Mouse (Mus musculus) CH12.LX (cell line): ENCODE measurements at regions not wholly inside any gene's neighbourhood (a gene's known extent, or its start where the extent isn't known, plus 50 kb on each side); places are given as distances from the start of the nearest gene placed in this dataset.
A peak's percentile ranks its signal among the peaks of the same experiment; 100 is the strongest.

Experiments
- DNase-seq: peaks from one replicate; pipeline ENCODE4 v3.0.0-alpha.2; 2013; ENCODE audit errors: extremely low read depth
- H3K27ac ChIP-seq: 2 replicates; pipeline ENCODE4 v1.5.1; 2012; ENCODE audit warnings: low read depth, mild to moderate bottlenecking, control low read depth, moderate library complexity; ENCODE audit not compliant: insufficient read depth
- H3K27me3 ChIP-seq: replicated peaks from 2 replicates; pipeline ENCODE3; 2012; ENCODE audit warnings: inconsistent platforms
- H3K36me3 ChIP-seq, 2 experiments: replicated peaks in 1 of 2; 2 replicates each; pipeline versions ENCODE3 to v1.6.1; 2012; ENCODE audit warnings: inconsistent platforms in 1 of 2, low read length in 1 of 2, mild to moderate bottlenecking in 1 of 2, mixed read lengths in 1 of 2, moderate library complexity in 1 of 2; ENCODE audit not compliant: control insufficient read depth in 1 of 2, insufficient read depth in 1 of 2
- H3K4me1 ChIP-seq, 2 experiments: 2 replicates each; pipeline ENCODE4 v1.6.1; 2012; ENCODE audit warnings: inconsistent platforms in 1 of 2, moderate library complexity in 1 of 2; ENCODE audit not compliant: insufficient read depth in 2 of 2, control insufficient read depth in 1 of 2
- H3K4me2 ChIP-seq: 2 replicates; pipeline ENCODE4 v1.6.1; 2012; ENCODE audit warnings: low read depth, mild to moderate bottlenecking, control low read depth; ENCODE audit not compliant: poor library complexity, insufficient read depth, severe bottlenecking
- H3K4me3 ChIP-seq, 3 experiments: fragments of 150-350 bp in 1 of 3; sonication (generic) in 1 of 3; replicated peaks in 1 of 3; 2 replicates each; pipeline versions ENCODE3 to v1.5.1; 2011 to 2012; ENCODE audit warnings: low read depth in 2 of 3, low read length in 2 of 3, mild to moderate bottlenecking in 2 of 3, moderate library complexity in 2 of 3, control low read depth in 1 of 3, improper control_type of control experiment in 1 of 3, inconsistent platforms in 1 of 3, mixed read lengths in 1 of 3; ENCODE audit not compliant: poor library complexity in 1 of 3
- H3K79me2 ChIP-seq: replicated peaks from 2 replicates; pipeline ENCODE4 v1.6.1; 2012; ENCODE audit warnings: mild to moderate bottlenecking, moderate library complexity; ENCODE audit not compliant: control insufficient read depth, poor library complexity, insufficient read depth, severe bottlenecking; ENCODE audit errors: extremely low read depth
- H3K9ac ChIP-seq: 2 replicates; pipeline ENCODE4 v1.6.1; 2012; ENCODE audit warnings: low read depth, mild to moderate bottlenecking, control low read depth, moderate library complexity; ENCODE audit not compliant: insufficient read depth
- H3K9me3 ChIP-seq: replicated peaks from 2 replicates; pipeline ENCODE3; 2012; ENCODE audit warnings: low read length, inconsistent platforms, mixed read lengths
- BHLHE40 ChIP-seq: IDR thresholded peaks from 2 replicates; pipeline ENCODE4 v1.6.1; 2011; ENCODE audit warnings: mild to moderate bottlenecking, low read depth, low read length, improper control_type of control experiment
- CHD2 ChIP-seq: IDR thresholded peaks from 2 replicates; pipeline ENCODE4 v1.6.1; 2011; ENCODE audit warnings: low read length, improper control_type of control experiment
- CTCF ChIP-seq, 2 experiments: IDR thresholded peaks in 1 of 2; conservative IDR thresholded peaks in 1 of 2; 2 replicates each; pipeline ENCODE4 v1.5.1; 2011 to 2012; ENCODE audit warnings: low read depth in 2 of 2, low read length in 2 of 2, improper control_type of control experiment in 1 of 2, inconsistent platforms in 1 of 2, mild to moderate bottlenecking in 1 of 2, moderate library complexity in 1 of 2
- E2F4 ChIP-seq: IDR thresholded peaks from 2 replicates; pipeline ENCODE4 v1.6.1; 2011; ENCODE audit warnings: low read depth, low read length, improper control_type of control experiment; ENCODE audit not compliant: insufficient replicate concordance
- ELF1 ChIP-seq: IDR thresholded peaks from 2 replicates; pipeline ENCODE4 v1.6.1; 2014; ENCODE audit warnings: low read depth, mild to moderate bottlenecking, inconsistent platforms, low read length, improper control_type of control experiment
- GABPA ChIP-seq: IDR thresholded peaks from 2 replicates; pipeline ENCODE4 v1.6.1; 2012; ENCODE audit warnings: low read depth, low read length, improper control_type of control experiment, inconsistent platforms; ENCODE audit not compliant: insufficient replicate concordance
- IRF4 ChIP-seq: IDR thresholded peaks from 2 replicates; pipeline ENCODE4 v1.6.1; 2014; ENCODE audit warnings: low read depth, mild to moderate bottlenecking, inconsistent platforms, low read length, improper control_type of control experiment
- JUN ChIP-seq: IDR thresholded peaks from 2 replicates; pipeline ENCODE4 v1.6.1; 2011; ENCODE audit warnings: low read depth, mild to moderate bottlenecking, low read length, improper control_type of control experiment, moderate library complexity; ENCODE audit not compliant: insufficient read depth
- JUND ChIP-seq: conservative IDR thresholded peaks from 2 replicates; pipeline ENCODE4 v1.6.1; 2011; ENCODE audit warnings: low read depth, low read length, improper control_type of control experiment
- MXI1 ChIP-seq: IDR thresholded peaks from 2 replicates; pipeline ENCODE4 v1.6.1; 2011; ENCODE audit warnings: mild to moderate bottlenecking, low read depth, low read length, improper control_type of control experiment
- MYC ChIP-seq: IDR thresholded peaks from 2 replicates; pipeline ENCODE4 v1.6.1; 2011; ENCODE audit warnings: low read depth, mild to moderate bottlenecking, improper control_type of control experiment, low read length
- NRF1 ChIP-seq: IDR thresholded peaks from 2 replicates; pipeline ENCODE4 v1.6.1; 2014; ENCODE audit warnings: low read depth, mild to moderate bottlenecking, inconsistent platforms, low read length, improper control_type of control experiment, moderate library complexity
- POLR2A ChIP-seq: IDR thresholded peaks from 2 replicates; pipeline ENCODE4 v1.6.1; 2011; ENCODE audit warnings: low read depth, mild to moderate bottlenecking, improper control_type of control experiment, low read length
- RAD21 ChIP-seq: IDR thresholded peaks from 2 replicates; pipeline ENCODE4 v1.6.1; 2011; ENCODE audit warnings: low read depth, mild to moderate bottlenecking, low read length, improper control_type of control experiment, moderate library complexity
- RCOR1 ChIP-seq: conservative IDR thresholded peaks from 2 replicates; pipeline ENCODE4 v1.6.1; 2012; ENCODE audit warnings: low read depth, mild to moderate bottlenecking, inconsistent platforms, low read length, improper control_type of control experiment
- SIN3A ChIP-seq: IDR thresholded peaks from 2 replicates; pipeline ENCODE4 v1.6.1; 2012; ENCODE audit warnings: low read length, improper control_type of control experiment, inconsistent platforms
- SMC3 ChIP-seq: IDR thresholded peaks from 2 replicates; pipeline ENCODE4 v1.6.1; 2011; ENCODE audit warnings: low read depth, low read length, improper control_type of control experiment
- TBP ChIP-seq: conservative IDR thresholded peaks from 2 replicates; pipeline ENCODE4 v1.6.1; 2011; ENCODE audit warnings: low read depth, low read length, improper control_type of control experiment
- UBTF ChIP-seq: IDR thresholded peaks from 2 replicates; pipeline ENCODE4 v1.6.1; 2012; ENCODE audit warnings: low read depth, mild to moderate bottlenecking, inconsistent platforms, low read length, improper control_type of control experiment, moderate library complexity
- USF1 ChIP-seq: IDR thresholded peaks from 2 replicates; pipeline ENCODE4 v1.6.1; 2014; ENCODE audit warnings: low read depth, mild to moderate bottlenecking, inconsistent platforms, low read length, improper control_type of control experiment
- USF2 ChIP-seq: conservative IDR thresholded peaks from 2 replicates; pipeline ENCODE4 v1.6.1; 2011; ENCODE audit warnings: low read depth, low read length, improper control_type of control experiment
- ZMIZ1 ChIP-seq: IDR thresholded peaks from 2 replicates; pipeline ENCODE4 v1.6.1; 2012; ENCODE audit warnings: low read depth, mild to moderate bottlenecking, inconsistent platforms, low read length, improper control_type of control experiment
- ZNF384 ChIP-seq: IDR thresholded peaks from 2 replicates; pipeline ENCODE4 v1.6.1; 2012; ENCODE audit warnings: low read depth, low read length, improper control_type of control experiment, inconsistent platforms
- dilution Hi-C: fragments of 300-500 bp; cut with MboI; formaldehyde crosslinking; loops from 2 replicates; pipeline ENCODE4 v1.14.3; 2020; ENCODE audit warnings: low sequenced_read_pairs; ENCODE audit not compliant: extremely low pct_unique_long_range_greater_than_20kb, extremely low pct_ligation_motif_present
- in situ Hi-C: fragments of 300-500 bp; cut with MboI; formaldehyde crosslinking; loops from 3 replicates; pipeline ENCODE4 v1.14.3; 2019; ENCODE audit warnings: low sequenced_read_pairs, low pct_ligation_motif_present, low pct_unique_long_range_greater_than_20kb, mixed read lengths

- DNase-seq: no peak
- no peak for TF ChIP-seq RCOR1
- no peak for TF ChIP-seq IRF4
- TF ChIP-seq CHD2: no peak
- TF ChIP-seq E2F4: no peak
- no peak for TF ChIP-seq ELF1
- no peak for TF ChIP-seq NRF1
- no peak for TF ChIP-seq UBTF
- TF ChIP-seq USF2: no peak
- TF ChIP-seq GABPA: no peak
- no peak for TF ChIP-seq MYC
- no peak for TF ChIP-seq JUN
- TF ChIP-seq BHLHE40: no peak
- TF ChIP-seq SMC3: no peak
- no peak for TF ChIP-seq MXI1
- no peak for TF ChIP-seq ZNF384
- no peak for TF ChIP-seq TBP
- no peak for TF ChIP-seq SIN3A
- TF ChIP-seq USF1: no peak
- TF ChIP-seq ZMIZ1: no peak
- Histone ChIP-seq H3K4me3 (no peak overlapping the region), H3K4me1 (peaks cover 11 to 22% of the 10 kb centered on the region in 2 experiments), H3K9me3 (no peaks in the 10 kb centered on the region), H3K4me2 (no peak overlapping the region), H3K79me2 (no peaks in the 10 kb centered on the region), H3K27me3 (no peaks in the 10 kb centered on the region), H3K27ac (no peak overlapping the region), H3K36me3 (no peaks in the 10 kb centered on the region), H3K9ac (no peak overlapping the region)
- dilution Hi-C loops: no loop called here
- in situ Hi-C loops: no loop called here
These were observed 150.5 kb upstream of the Tmc1 start for GRCm38 (mm10) chr19:21104462-21104936.

GRCm38 (mm10) chr19:21077771-21078548, 124.0 kb upstream of the Tmc1 start:
- Histone ChIP-seq H3K79me2 (no peaks in the 10 kb centered on the region), H3K9me3 (no peaks in the 10 kb centered on the region), H3K9ac (no peak overlapping the region), H3K27ac (no peak overlapping the region), H3K4me1 (peaks cover 5 to 16% of the 10 kb centered on the region in 2 experiments; a peak in 3 of 4 replicates), H3K4me2 (no peak overlapping the region), H3K36me3 (no peaks in the 10 kb centered on the region), H3K4me3 (no peak overlapping the region), H3K27me3 (no peaks in the 10 kb centered on the region)
- in situ Hi-C loops (no loop called here), dilution Hi-C loops (no loop called here)
- no peak for TF ChIP-seq MXI1
- TF ChIP-seq NRF1: peak; percentile 24; the same call in 1 of the 2 replicates
- TF ChIP-seq JUND: no peak
- peak; percentile 0 for TF ChIP-seq RAD21
- TF ChIP-seq POLR2A: no peak
- no peak for TF ChIP-seq SIN3A
- peak in 1 of 2 experiments; percentile 6; a peak in 1 of 4 replicates for TF ChIP-seq CTCF (conservative IDR thresholded peaks at IDR 0.05 in 1 of 2, IDR thresholded peaks at IDR 0.05 in 1 of 2; ENCODE audit: low read depth in 2 of 2, low read length in 2 of 2)
- no peak for TF ChIP-seq CHD2
- DNase-seq: peak; percentile 22
